Mouse (Mus musculus) liver, embryonic 11.5 days (tissue): ENCODE data around the gene Ric8b. TPM values are rescaled to one million over a fixed set of nuclear protein-coding genes. Genes with fewer than 3 reads are reported as not detected.

Experiments used
- ATAC-seq: fragments of 200-750 bp; cut with Nextera tagmentation; replicated peaks from 2 replicates; pipeline ENCODE4 v1.8.0; 2017; ENCODE audit warnings: moderate number of reproducible peaks, mild to moderate bottlenecking, moderate TSS enrichment, moderate library complexity; ENCODE audit not compliant: low FRiP score
- DNase-seq: peaks from one replicate; pipeline ENCODE4 v3.0.0-alpha.2; 2017; ENCODE audit warnings: low spot score
- H3K27ac ChIP-seq: fragments of 300-500 bp; sonication (generic); 2 replicates; pipeline ENCODE4 v1.5.1; 2014; ENCODE audit warnings: mild to moderate bottlenecking, low read depth, low read length, control low read depth
- H3K27me3 ChIP-seq: fragments of 300-500 bp; sonication (generic); replicated peaks from 2 replicates; pipeline ENCODE4 v1.6.1; 2014; ENCODE audit warnings: low read length, mixed read lengths; ENCODE audit not compliant: control insufficient read depth, insufficient read depth
- H3K36me3 ChIP-seq: fragments of 300-500 bp; sonication (generic); 2 replicates; pipeline ENCODE4 v1.6.1; 2014; ENCODE audit warnings: mild to moderate bottlenecking, low read length, moderate library complexity, mixed read lengths; ENCODE audit not compliant: control insufficient read depth, insufficient read depth
- H3K4me1 ChIP-seq: fragments of 300-500 bp; sonication (generic); replicated peaks from 2 replicates; pipeline ENCODE4 v1.6.1; 2014; ENCODE audit warnings: low read length, mixed read lengths; ENCODE audit not compliant: control insufficient read depth, insufficient read depth
- H3K4me2 ChIP-seq: fragments of 300-500 bp; sonication (generic); 2 replicates; pipeline ENCODE4 v1.6.1; 2014; ENCODE audit warnings: mild to moderate bottlenecking, control low read depth, moderate library complexity
- H3K4me3 ChIP-seq: fragments of 300-500 bp; sonication (generic); 2 replicates; pipeline ENCODE4 v1.5.1; 2014; ENCODE audit warnings: low read depth, low read length, control low read depth
- H3K9ac ChIP-seq: fragments of 300-500 bp; sonication (generic); 2 replicates; pipeline ENCODE4 v1.6.1; 2014; ENCODE audit warnings: low read depth, low read length, control low read depth
- H3K9me3 ChIP-seq: fragments of 300-500 bp; sonication (generic); 2 replicates; pipeline ENCODE4 v1.6.1; 2016; ENCODE audit warnings: low read length, inconsistent platforms, mixed read lengths; ENCODE audit not compliant: control insufficient read depth
- WGBS: fragments of 180-500 bp; shearing (Covaris S2); extraction: QIAGEN DNeasy Blood & Tissue Kit; methylation state at CpG from one replicate; pipeline ENCODE4 v1.1.7; 2014; 5-methylcytosine and 5-hydroxymethylcytosine counted together
- polyA plus RNA-seq: library from polyadenylated mRNA; unstranded; fragments of >200 nt; fragmentation: Nextera tagmentation; extraction: Ambion mirVana; gene quantifications from 2 replicates; pipeline ENCODE4 v1.2.1, GENCODE M21; 2014

Ric8b gene
- polyA plus RNA-seq, 1 experiment from 2014 or later, result 9.7 TPM

DNA sequence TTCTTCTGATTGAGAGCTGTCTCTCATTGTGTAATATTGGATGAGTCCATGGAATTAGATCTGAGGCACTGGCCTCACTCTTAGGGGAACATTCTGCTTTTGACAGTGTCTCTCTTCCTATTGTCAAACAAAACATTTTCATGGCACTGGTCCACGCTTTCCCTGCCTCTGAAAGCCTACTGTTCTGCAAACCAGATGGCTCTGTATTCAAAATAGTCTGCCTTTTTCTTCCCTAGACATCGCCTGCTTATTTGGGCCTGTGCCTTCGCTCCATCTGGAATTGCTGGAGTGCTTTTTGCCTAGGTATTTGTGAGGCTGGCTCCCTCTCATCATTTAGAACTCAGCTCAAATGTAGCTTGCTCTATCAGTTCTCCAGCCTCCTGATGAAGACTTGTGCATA is 46.3 kb downstream of the Ric8b start:
- Histone ChIP-seq H3K4me2 (no peak overlapping the region), H3K36me3 (peaks cover 5% of the 10 kb centered on the region), H3K27ac (no peak overlapping the region), H3K27me3 (no peaks in the 10 kb centered on the region), H3K9me3 (no peaks in the 10 kb centered on the region), H3K4me1 (peaks cover 9% of the 10 kb centered on the region), H3K4me3 (no peak overlapping the region), H3K9ac (no peak overlapping the region)
- ATAC-seq (no peak), DNase-seq (no peak)
- WGBS, result 86% methylated on average over 3 of the region's 3 CpGs

- H3K9ac ChIP-seq, result no peak overlapping the region
- H3K36me3 ChIP-seq, result peaks cover 11% of the 10 kb centered on the region
- no peak overlapping the region for H3K4me3 ChIP-seq
- H3K4me1 ChIP-seq, result peaks cover 17% of the 10 kb centered on the region
- no peak overlapping the region for H3K27ac ChIP-seq
- DNase-seq, result no peak
- ATAC-seq, result no peak
- H3K4me2 ChIP-seq, result no peak overlapping the region
- no peaks in the 10 kb centered on the region for H3K27me3 ChIP-seq
- no peaks in the 10 kb centered on the region for H3K9me3 ChIP-seq
- WGBS, result 92% methylated on average over 2 of the region's 2 CpGs
Observed at GRCm38 (mm10) chr10:84966542-84966941, 49.1 kb downstream of the Ric8b start.

GRCm38 (mm10) chr10:84967645-84968044 is 50.2 kb downstream of the Ric8b start:
- H3K4me1 ChIP-seq, result peaks cover 17% of the 10 kb centered on the region
- WGBS, result 58% methylated on average over 6 of the region's 6 CpGs
- no peak overlapping the region for H3K27ac ChIP-seq
- no peak overlapping the region for H3K4me3 ChIP-seq
- ATAC-seq (no peak), DNase-seq (no peak)
- H3K36me3 ChIP-seq, result peaks cover 13% of the 10 kb centered on the region
- H3K9me3 ChIP-seq, result no peaks in the 10 kb centered on the region
- H3K27me3 ChIP-seq, result no peaks in the 10 kb centered on the region
- no peak overlapping the region for H3K4me2 ChIP-seq
- H3K9ac ChIP-seq, result no peak overlapping the region

DNA sequence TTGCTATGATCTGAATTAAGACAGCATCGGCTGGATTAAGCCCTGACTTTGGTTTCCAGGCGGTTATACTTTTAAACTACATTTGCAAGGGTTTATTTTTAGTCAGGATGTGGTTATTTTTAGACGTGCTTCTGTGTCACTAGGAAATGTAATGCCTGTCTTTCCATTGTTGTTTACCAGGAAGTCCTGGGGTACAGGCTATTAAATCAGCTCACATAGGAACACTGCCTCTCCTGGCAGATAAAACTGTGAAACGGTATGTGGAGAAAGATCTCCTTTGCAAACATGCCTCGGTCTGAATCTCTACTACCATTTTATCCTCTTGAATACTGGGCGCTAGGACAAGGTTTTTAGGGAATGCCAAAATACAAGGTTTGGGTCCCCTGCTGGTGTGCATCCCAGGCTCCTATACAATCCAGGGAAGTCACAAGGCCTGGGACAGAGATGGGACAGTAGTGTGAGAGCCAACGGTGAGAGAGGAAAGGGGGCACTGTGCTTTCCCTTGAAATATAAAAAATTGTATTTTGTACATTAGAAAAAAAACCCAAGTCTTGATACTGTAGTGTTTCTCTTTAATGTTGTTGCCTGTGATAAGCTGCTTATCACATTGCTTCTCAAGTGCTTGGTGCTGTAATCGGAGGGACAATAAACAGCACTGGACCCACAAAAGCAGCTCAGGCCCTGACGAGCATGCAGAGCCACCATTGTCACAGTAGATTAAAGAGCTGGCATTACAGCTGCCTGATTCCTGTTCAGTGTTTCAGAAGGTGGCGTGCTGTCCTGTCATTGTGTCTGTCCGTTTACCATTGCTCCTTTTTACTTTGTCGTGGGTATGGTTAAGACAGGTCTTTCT is 51.7 kb downstream of the Ric8b start:
- Histone ChIP-seq H3K4me2 (peak overlapping the region; percentile 6; the same call in 1 of the 2 replicates), H3K27ac (no peak overlapping the region; the same call in 1 of the 2 replicates), H3K27me3 (no peaks in the 10 kb centered on the region), H3K9ac (no peak overlapping the region), H3K4me1 (peaks cover 17% of the 10 kb centered on the region), H3K4me3 (no peak overlapping the region), H3K9me3 (no peaks in the 10 kb centered on the region), H3K36me3 (peaks cover 8% of the 10 kb centered on the region)
- DNase-seq (no peak), ATAC-seq (peak; percentile 85)
- WGBS, result 57% methylated on average over 12 of the region's 12 CpGs

DNA sequence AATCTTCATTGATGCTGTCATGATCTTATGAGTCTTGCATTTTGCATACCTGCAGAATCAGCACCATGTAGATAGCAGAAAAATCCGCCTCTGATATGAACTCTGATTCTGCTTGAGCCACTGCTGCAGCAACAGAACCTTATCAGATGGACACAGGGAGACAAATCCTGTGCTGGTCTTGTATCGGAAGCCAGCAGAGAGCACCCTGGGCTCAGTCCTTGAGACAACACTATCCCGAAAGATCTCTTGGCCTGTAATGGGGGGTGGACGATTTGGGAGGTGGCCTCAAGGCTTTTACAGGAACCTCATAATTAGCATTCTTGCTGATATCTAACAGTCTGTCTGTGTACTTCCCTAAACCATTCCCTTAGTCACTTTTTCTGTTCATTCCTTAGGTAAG is 57.8 kb downstream of the Ric8b start:
- no peaks in the 10 kb centered on the region for H3K27me3 ChIP-seq
- H3K9me3 ChIP-seq, result no peaks in the 10 kb centered on the region
- H3K4me1 ChIP-seq, result no peaks in the 10 kb centered on the region
- H3K9ac ChIP-seq, result no peak overlapping the region
- H3K4me3 ChIP-seq, result no peak overlapping the region
- H3K27ac ChIP-seq, result no peak overlapping the region
- DNase-seq (no peak), ATAC-seq (no peak)
- 69% methylated on average over 4 of the region's 4 CpGs for WGBS
- H3K4me2 ChIP-seq, result no peak overlapping the region
- peaks cover 14% of the 10 kb centered on the region for H3K36me3 ChIP-seq

GRCm38 (mm10) chr10:84976588-84977351 is 59.4 kb downstream of the Ric8b start:
- Histone ChIP-seq H3K27ac (no peak overlapping the region), H3K4me3 (no peak overlapping the region), H3K36me3 (peaks cover 9% of the 10 kb centered on the region), H3K4me2 (no peak overlapping the region), H3K9me3 (no peaks in the 10 kb centered on the region), H3K27me3 (no peaks in the 10 kb centered on the region), H3K9ac (no peak overlapping the region), H3K4me1 (no peaks in the 10 kb centered on the region)
- WGBS, result 82% methylated on average over 8 of the region's 8 CpGs
- no peak for ATAC-seq
- DNase-seq, result no peak

DNA sequence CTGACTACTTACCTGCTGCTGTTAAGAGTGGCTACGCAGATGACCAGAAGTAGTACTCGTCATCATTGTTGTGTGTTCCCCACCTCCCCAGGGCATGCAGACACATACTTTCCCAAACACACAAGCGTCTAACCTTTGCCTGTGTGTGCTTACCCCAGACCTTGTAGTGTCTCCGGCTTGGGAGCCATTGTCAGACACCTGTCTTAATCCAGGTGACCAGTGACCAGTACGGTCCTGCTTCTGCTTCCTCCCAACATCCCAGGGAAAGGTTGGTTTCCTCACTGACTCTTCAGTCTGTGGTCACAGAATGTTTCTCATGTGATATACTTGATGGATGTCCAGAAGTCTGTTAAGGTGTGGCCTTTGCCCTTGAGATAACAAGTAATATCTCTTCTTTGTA is 62.9 kb downstream of the Ric8b start:
- WGBS, result 88% methylated on average over 5 of the region's 5 CpGs
- no peaks in the 10 kb centered on the region for H3K4me1 ChIP-seq
- H3K27me3 ChIP-seq, result no peaks in the 10 kb centered on the region
- no peak overlapping the region for H3K27ac ChIP-seq
- H3K36me3 ChIP-seq, result peaks cover 11% of the 10 kb centered on the region
- no peak overlapping the region for H3K9ac ChIP-seq
- H3K9me3 ChIP-seq, result no peaks in the 10 kb centered on the region
- H3K4me3 ChIP-seq, result no peak overlapping the region
- no peak for DNase-seq
- no peak for ATAC-seq
- no peak overlapping the region for H3K4me2 ChIP-seq

GRCm38 (mm10) chr10:84981441-84981840 is 64.0 kb downstream of the Ric8b start:
- DNase-seq (no peak), ATAC-seq (no peak)
- Histone ChIP-seq H3K4me3 (no peak overlapping the region), H3K27me3 (no peaks in the 10 kb centered on the region), H3K4me1 (no peaks in the 10 kb centered on the region), H3K36me3 (peaks cover 12% of the 10 kb centered on the region), H3K9me3 (no peaks in the 10 kb centered on the region), H3K9ac (no peak overlapping the region), H3K27ac (no peak overlapping the region), H3K4me2 (no peak overlapping the region)
- 82% methylated on average over 2 of the region's 2 CpGs for WGBS
